In genomic region chr16:43549425-43550089, GRCm38 (mm10) we compare ENCODE assay signal across 12 mouse cellular contexts.
DNase-seq lines count a peak whose midpoint lies in the region; ATAC-seq and TF ChIP-seq lines count a peak whose summit lies in the region.
"Had no signal": no experiment of that assay in that cellular context is flagged by ENCODE, and none has a peak within 500 bp of the region (broad histone marks: within the 10 kb centered on the region; RNA-seq: fewer than 3 reads in every experiment).

No protein-coding gene starts in this region.

- no peak overlapping the region for H3K9ac ChIP-seq in embryonic facial prominence, embryonic 14.5 days (ENCODE audit: low read depth, low read length)
- no peak overlapping the region for H3K9ac ChIP-seq in stomach, embryonic 14.5 days (replicated peaks; ENCODE audit: low read depth, low read length)
- no peak overlapping the region for H3K9ac ChIP-seq in stomach, postnatal 0 days (ENCODE audit: low read length)
- no peak overlapping the region for H3K9ac ChIP-seq in kidney, embryonic 14.5 days (ENCODE audit: low read depth, low read length)
- H3K9ac ChIP-seq: embryonic facial prominence, embryonic 13.5 days had no signal

- H3K27me3 ChIP-seq in embryonic facial prominence, embryonic 14.5 days (replicated peaks; ENCODE audit: control insufficient read depth, insufficient read depth, low read length): no peaks in the 10 kb centered on the region
- no peaks in the 10 kb centered on the region for H3K27me3 ChIP-seq in embryonic facial prominence, embryonic 10.5 days (replicated peaks; ENCODE audit: low read depth, poor library complexity, severe bottlenecking)
- H3K27me3 ChIP-seq in stomach, embryonic 14.5 days (ENCODE audit: control insufficient read depth, insufficient read depth, low read length): no peaks in the 10 kb centered on the region
- H3K27me3 ChIP-seq in stomach, postnatal 0 days (ENCODE audit: control insufficient read depth, insufficient read depth, low read length): no peaks in the 10 kb centered on the region
- H3K27me3 ChIP-seq in kidney, embryonic 14.5 days (ENCODE audit: control insufficient read depth, insufficient read depth, low read length): no peaks in the 10 kb centered on the region
- H3K27me3 ChIP-seq: embryonic facial prominence, embryonic 13.5 days had no signal

- no peak for TF ChIP-seq CTCF in stomach, postnatal 0 days (IDR thresholded peaks at IDR 0.05; ENCODE audit: low read depth)

- DNase-seq in embryonic facial prominence, embryonic 14.5 days (ENCODE audit: low spot score): peak; percentile 23
- no peak for DNase-seq in embryonic facial prominence, embryonic 10.5 days (ENCODE audit: low spot score)
- no peak for DNase-seq in stomach, postnatal 0 days (ENCODE audit: low spot score)
- DNase-seq in urinary bladder, postnatal 36 days (ENCODE audit: low spot score in 2 of 2): no peak
- no peak for DNase-seq in left cerebral cortex, adult 9 months (ENCODE audit: low spot score in 2 of 2)
- no peak for DNase-seq in frontal cortex, adult 2 months (ENCODE audit: extremely low spot score in 1 of 2, low spot score in 1 of 2)
- DNase-seq: lung, adult 18-20 months; thymus, postnatal 4 days had no signal

- no peak overlapping the region for H3K27ac ChIP-seq in embryonic facial prominence, embryonic 14.5 days (replicated peaks; ENCODE audit: low read depth, low read length)
- H3K27ac ChIP-seq in embryonic facial prominence, embryonic 10.5 days (replicated peaks): no peak overlapping the region
- H3K27ac ChIP-seq in stomach, embryonic 14.5 days (ENCODE audit: low read length): peak overlapping the region; percentile 36; the same call in 1 of the 2 replicates
- H3K27ac ChIP-seq in stomach, postnatal 0 days (replicated peaks): no peak overlapping the region
- H3K27ac ChIP-seq in kidney, embryonic 14.5 days (ENCODE audit: low read depth, low read length): peak overlapping the region; percentile 3; the same call in 1 of the 2 replicates
- H3K27ac ChIP-seq: embryonic facial prominence, embryonic 13.5 days had no signal

- no peaks in the 10 kb centered on the region for H3K36me3 ChIP-seq in embryonic facial prominence, embryonic 14.5 days (ENCODE audit: control insufficient read depth, insufficient read depth, low read length)
- no peaks in the 10 kb centered on the region for H3K36me3 ChIP-seq in embryonic facial prominence, embryonic 10.5 days (replicated peaks)
- H3K36me3 ChIP-seq in stomach, embryonic 14.5 days (ENCODE audit: control insufficient read depth, insufficient read depth, low read length): no peaks in the 10 kb centered on the region
- H3K36me3 ChIP-seq in stomach, postnatal 0 days (ENCODE audit: control insufficient read depth, insufficient read depth, low read length): no peaks in the 10 kb centered on the region
- H3K36me3 ChIP-seq in kidney, embryonic 14.5 days (ENCODE audit: control insufficient read depth, insufficient read depth, low read length): no peaks in the 10 kb centered on the region
- H3K36me3 ChIP-seq: embryonic facial prominence, embryonic 13.5 days had no signal

- H3K4me2 ChIP-seq in embryonic facial prominence, embryonic 14.5 days (ENCODE audit: low read depth, low read length): no peak overlapping the region
- no peak overlapping the region for H3K4me2 ChIP-seq in stomach, embryonic 14.5 days (replicated peaks; ENCODE audit: low read depth, low read length)
- no peak overlapping the region for H3K4me2 ChIP-seq in stomach, postnatal 0 days (replicated peaks; ENCODE audit: low read depth)
- H3K4me2 ChIP-seq in kidney, embryonic 14.5 days (replicated peaks; ENCODE audit: low read depth, low read length): no peak overlapping the region
- H3K4me2 ChIP-seq: embryonic facial prominence, embryonic 13.5 days had no signal

- 41% methylated on average over 9 of the region's 9 CpGs for WGBS in embryonic facial prominence, embryonic 14.5 days
- WGBS in embryonic facial prominence, embryonic 10.5 days: 58% methylated on average over 9 of the region's 9 CpGs
- WGBS in stomach, embryonic 14.5 days: 21% methylated on average over 9 of the region's 9 CpGs
- WGBS in stomach, postnatal 0 days: 20% methylated on average over 9 of the region's 9 CpGs
- 26% methylated on average over 9 of the region's 9 CpGs for WGBS in kidney, embryonic 14.5 days

- peak; percentile 69; the same call in 1 of the 2 replicates for ATAC-seq in embryonic facial prominence, embryonic 14.5 days (ENCODE audit: low read depth)
- peak; percentile 78; the same call in 1 of the 2 replicates for ATAC-seq in stomach, embryonic 14.5 days (ENCODE audit: insufficient number of reproducible peaks, insufficient read depth, low FRiP score, low read depth)
- no peak for ATAC-seq in stomach, postnatal 0 days (ENCODE audit: low FRiP score, low TSS enrichment)
- peak; percentile 63; the same call in 1 of the 2 replicates for ATAC-seq in kidney, embryonic 14.5 days (ENCODE audit: low FRiP score, low TSS enrichment)
- ATAC-seq: activated CD4-positive, CD25-positive, alpha-beta regulatory T cell, adult 4 months had no signal

- no peak for TF ChIP-seq EP300 in stomach, postnatal 0 days (optimal IDR thresholded peaks at IDR 0.05)

- no peak overlapping the region for H3K4me3 ChIP-seq in embryonic facial prominence, embryonic 14.5 days (ENCODE audit: low read depth, low read length)
- no peak overlapping the region for H3K4me3 ChIP-seq in embryonic facial prominence, embryonic 10.5 days
- no peak overlapping the region for H3K4me3 ChIP-seq in stomach, embryonic 14.5 days (ENCODE audit: low read depth, low read length)
- no peak overlapping the region for H3K4me3 ChIP-seq in stomach, postnatal 0 days (ENCODE audit: low read depth, low read length)
- H3K4me3 ChIP-seq in kidney, embryonic 14.5 days (ENCODE audit: low read length): no peak overlapping the region
- H3K4me3 ChIP-seq: embryonic facial prominence, embryonic 13.5 days had no signal

- H3K9me3 ChIP-seq in embryonic facial prominence, embryonic 14.5 days (ENCODE audit: control insufficient read depth, low read length): no peaks in the 10 kb centered on the region
- no peaks in the 10 kb centered on the region for H3K9me3 ChIP-seq in embryonic facial prominence, embryonic 10.5 days
- no peaks in the 10 kb centered on the region for H3K9me3 ChIP-seq in stomach, embryonic 14.5 days (ENCODE audit: control insufficient read depth, low read depth, low read length)
- no peaks in the 10 kb centered on the region for H3K9me3 ChIP-seq in stomach, postnatal 0 days (ENCODE audit: control insufficient read depth, low read length)
- H3K9me3 ChIP-seq in kidney, embryonic 14.5 days (ENCODE audit: control insufficient read depth, low read length): no peaks in the 10 kb centered on the region
- H3K9me3 ChIP-seq: embryonic facial prominence, embryonic 13.5 days had no signal

- peaks cover 27% of the 10 kb centered on the region for H3K4me1 ChIP-seq in embryonic facial prominence, embryonic 14.5 days (ENCODE audit: control insufficient read depth, insufficient read depth, low read length)
- H3K4me1 ChIP-seq in embryonic facial prominence, embryonic 10.5 days: peaks cover 39% of the 10 kb centered on the region
- peaks cover 21% of the 10 kb centered on the region for H3K4me1 ChIP-seq in stomach, embryonic 14.5 days (ENCODE audit: control insufficient read depth, insufficient read depth, low read length)
- H3K4me1 ChIP-seq in stomach, postnatal 0 days (replicated peaks; ENCODE audit: control insufficient read depth, insufficient read depth): no peaks in the 10 kb centered on the region
- peaks cover 43% of the 10 kb centered on the region for H3K4me1 ChIP-seq in kidney, embryonic 14.5 days (ENCODE audit: control insufficient read depth, insufficient read depth, low read length)

Comparison
In these comparisons a context has a peak if more than half of its experiments do, and no peak if none do; other contexts are left out.
1. H3K27ac ChIP-seq: peak in stomach, embryonic 14.5 days (single experiment) and kidney, embryonic 14.5 days (single experiment); none in embryonic facial prominence, embryonic 14.5 days (single experiment), embryonic facial prominence, embryonic 10.5 days (single experiment) and stomach, postnatal 0 days (single experiment).